Mouse (Mus musculus) C2C12 (cell line): ENCODE measurements around the gene Teddm2. TPM values are rescaled to one million over a fixed set of nuclear protein-coding genes. Genes with fewer than 3 reads are reported as not detected.

Experiments
- H3K27me3 ChIP-seq: one replicate; pipeline ENCODE4 v1.6.1; 2011; ENCODE audit not compliant: control insufficient read depth, insufficient read depth, insufficient read length
- H3K36me3 ChIP-seq: one replicate; pipeline ENCODE4 v1.6.1; 2011; ENCODE audit not compliant: control insufficient read depth, insufficient read depth
- H3K4me3 ChIP-seq: one replicate; pipeline ENCODE4 v1.5.1; 2011; ENCODE audit warnings: mild to moderate bottlenecking, control low read depth; ENCODE audit not compliant: poor library complexity, insufficient read depth, severe bottlenecking
- H3K79me2 ChIP-seq: one replicate; pipeline ENCODE4 v1.6.1; 2011; ENCODE audit not compliant: control insufficient read depth, insufficient read depth
- H3K79me3 ChIP-seq: one replicate; pipeline ENCODE4 v1.6.1; 2011; ENCODE audit warnings: low read depth, control low read depth
- H3ac ChIP-seq: one replicate; pipeline ENCODE3; 2011; ENCODE audit warnings: low read depth; ENCODE audit not compliant: control insufficient read depth, insufficient read length
- CEBPB ChIP-seq: IDR thresholded peaks from one replicate; pipeline ENCODE4 v1.6.1; 2011; ENCODE audit warnings: low read depth, mild to moderate bottlenecking, control low read depth, moderate library complexity
- CTCF ChIP-seq: IDR thresholded peaks from one replicate; pipeline ENCODE4 v1.5.1; 2011; ENCODE audit not compliant: control insufficient read depth, insufficient read depth, insufficient read length
- FOSL1 ChIP-seq: IDR thresholded peaks from one replicate; pipeline ENCODE4 v1.8.0; 2011; ENCODE audit warnings: mild to moderate bottlenecking, low read length; ENCODE audit not compliant: poor library complexity, insufficient read depth, severe bottlenecking
- MAX ChIP-seq: IDR thresholded peaks from one replicate; pipeline ENCODE4 v1.6.1; 2011; ENCODE audit warnings: mild to moderate bottlenecking, control low read depth
- MYOD1 ChIP-seq: IDR thresholded peaks from one replicate; pipeline ENCODE4 v1.6.1; 2011; ENCODE audit warnings: low read depth; ENCODE audit not compliant: control insufficient read depth, insufficient read length
- MYOG ChIP-seq: IDR thresholded peaks from one replicate; pipeline ENCODE4 v1.6.1; 2011; ENCODE audit not compliant: control insufficient read depth, insufficient read length; ENCODE audit errors: extremely low read depth
- USF1 ChIP-seq: IDR thresholded peaks from one replicate; pipeline ENCODE4 v1.6.1; 2011; ENCODE audit warnings: low read depth, mild to moderate bottlenecking, control low read depth, moderate library complexity
- polyA plus RNA-seq: library from polyadenylated mRNA; unstranded; fragments of >200 nt; fragmentation: generic; extraction: Trizol; gene quantifications from one replicate; pipeline ENCODE4 v1.2.1, GENCODE M21; 2012; ENCODE audit warnings: missing spikeins

The Teddm2 gene
- polyA plus RNA-seq, 1 experiment = 0.06 TPM

DNA sequence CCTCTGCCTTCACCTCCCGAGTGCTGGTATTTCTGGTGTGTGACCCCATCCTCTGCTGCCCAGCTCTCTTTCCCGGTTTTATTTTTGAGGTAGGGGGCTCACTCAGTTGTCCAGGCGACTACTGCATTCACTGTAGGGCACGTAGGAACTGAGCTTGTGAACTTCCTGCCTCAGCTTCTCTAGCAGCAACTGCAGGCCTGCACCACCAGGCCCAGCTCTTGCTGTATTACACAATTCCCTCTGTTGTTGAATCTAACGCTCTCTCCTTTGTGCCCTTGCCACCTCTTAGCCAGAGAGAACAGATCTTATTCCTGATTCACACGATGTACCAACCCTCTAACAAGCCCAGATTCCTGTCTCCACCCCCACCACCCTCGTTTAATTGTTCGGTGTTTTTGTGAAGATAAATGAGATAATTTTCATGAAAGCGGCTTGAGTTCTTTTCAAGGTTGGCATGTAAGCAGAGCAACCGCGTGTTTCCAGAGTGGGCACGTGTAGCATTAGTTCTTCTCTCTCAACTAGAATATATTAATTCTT, 35.9 kb upstream of the Teddm2 start:
- Histone ChIP-seq H3K36me3 (no peaks in the 10 kb centered on the region), H3K27me3 (no peaks in the 10 kb centered on the region), H3ac (no peak overlapping the region), H3K79me3 (no peaks in the 10 kb centered on the region), H3K79me2 (no peaks in the 10 kb centered on the region), H3K4me3 (no peak overlapping the region)
- TF ChIP-seq CTCF (no peak), MYOG (no peak), MAX (no peak), CEBPB (no peak), USF1 (no peak), FOSL1 (no peak), MYOD1 (no peak)

DNA sequence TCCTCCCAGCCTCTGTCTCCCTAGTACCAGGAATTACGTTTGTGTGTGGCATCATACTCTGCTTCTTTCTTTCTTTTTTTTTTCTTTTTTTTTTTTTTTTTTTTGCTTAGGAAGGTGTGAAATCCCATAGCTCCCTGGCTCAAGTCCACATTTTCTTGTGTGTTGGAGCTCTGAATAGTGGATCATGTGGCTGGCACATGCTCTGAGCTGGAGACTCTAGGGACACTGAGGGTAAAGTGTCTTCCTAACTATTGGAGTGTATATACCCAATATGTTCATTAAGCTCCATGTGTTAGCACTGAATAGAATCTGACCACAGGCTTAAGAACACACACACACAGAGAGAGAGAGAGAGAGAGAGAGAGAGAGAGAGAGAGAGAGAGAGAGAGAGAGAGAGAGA, 33.7 kb upstream of the Teddm2 start:
- no peaks in the 10 kb centered on the region for H3K36me3 ChIP-seq
- no peak overlapping the region for H3K4me3 ChIP-seq
- H3K79me3 ChIP-seq = no peaks in the 10 kb centered on the region
- H3K79me2 ChIP-seq = no peaks in the 10 kb centered on the region
- no peak for TF ChIP-seq MAX
- TF ChIP-seq USF1 = no peak
- TF ChIP-seq CTCF = no peak
- TF ChIP-seq CEBPB = no peak
- no peak for TF ChIP-seq FOSL1
- no peak for TF ChIP-seq MYOG
- TF ChIP-seq MYOD1 = no peak
- no peak overlapping the region for H3ac ChIP-seq
- no peaks in the 10 kb centered on the region for H3K27me3 ChIP-seq

DNA sequence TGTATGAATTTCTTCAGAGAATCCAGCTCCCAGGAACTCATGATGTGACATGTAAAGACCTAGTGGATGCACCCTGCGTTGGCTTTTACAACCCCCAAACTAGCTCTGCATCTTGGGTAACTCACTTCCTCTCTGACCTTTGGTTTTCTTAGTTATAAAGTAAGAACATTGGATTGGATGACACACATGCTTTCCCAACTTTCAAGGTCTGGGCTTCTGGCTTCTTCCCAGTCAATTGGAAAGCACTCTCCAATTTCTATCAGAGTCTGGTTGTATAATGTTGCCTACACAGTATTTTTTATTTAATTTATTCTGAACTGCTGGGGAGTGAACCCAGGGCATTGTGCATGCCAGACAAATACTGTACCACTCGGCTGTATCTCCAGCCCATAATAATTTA, 30.4 kb upstream of the Teddm2 start:
- Histone ChIP-seq H3K79me3 (no peaks in the 10 kb centered on the region), H3K27me3 (no peaks in the 10 kb centered on the region), H3ac (no peak overlapping the region), H3K79me2 (no peaks in the 10 kb centered on the region), H3K36me3 (no peaks in the 10 kb centered on the region), H3K4me3 (no peak overlapping the region)
- no peak for TF ChIP-seq USF1
- no peak for TF ChIP-seq CEBPB
- no peak for TF ChIP-seq MYOD1
- TF ChIP-seq FOSL1 = no peak
- TF ChIP-seq MAX = no peak
- TF ChIP-seq CTCF = no peak
- TF ChIP-seq MYOG = no peak

DNA sequence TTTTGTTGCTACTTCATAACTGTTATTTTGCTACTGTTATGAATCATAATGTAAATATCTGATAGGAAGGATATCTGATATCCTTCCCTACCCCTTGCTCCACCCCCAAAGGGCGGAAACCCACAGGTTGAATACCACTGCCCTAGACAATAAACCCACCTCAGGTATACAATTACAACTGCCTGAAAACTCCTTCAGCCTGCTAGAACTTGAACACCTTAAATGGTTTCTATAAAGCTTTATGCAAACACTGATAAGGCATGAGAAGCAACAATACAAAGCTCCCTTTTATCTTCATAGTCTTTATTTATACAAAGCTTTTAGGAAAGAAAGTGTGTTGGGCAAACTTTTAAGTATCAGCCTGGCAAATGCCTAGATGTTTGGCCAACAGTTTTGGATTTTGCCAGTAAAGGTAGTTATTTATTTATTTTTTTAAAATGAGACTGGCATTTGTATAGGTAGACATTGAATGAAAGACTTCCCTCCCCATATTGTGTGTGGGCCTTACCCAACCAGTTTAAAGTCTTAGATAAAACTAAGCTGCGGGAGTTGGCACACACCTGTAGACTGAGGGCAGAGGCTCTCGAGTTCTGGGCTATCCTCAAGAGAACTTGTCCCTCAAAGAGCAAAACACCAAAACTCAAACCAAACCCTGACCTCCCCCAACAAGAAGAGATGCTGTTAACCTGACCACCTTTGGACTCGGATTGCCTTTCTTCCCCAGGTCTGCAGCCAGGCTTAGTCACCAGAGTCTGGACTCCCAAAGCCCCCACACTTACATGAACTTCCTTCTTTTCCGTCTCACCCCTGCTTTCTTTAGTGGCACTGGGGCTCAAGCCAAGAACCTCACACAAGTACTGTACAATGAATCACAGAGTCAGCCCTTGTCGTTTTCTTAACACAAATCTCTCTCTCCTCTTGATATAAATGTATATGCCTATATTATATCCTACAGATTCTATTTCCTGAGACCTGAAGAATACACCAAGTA, 24.7 kb upstream of the Teddm2 start:
- H3K36me3 ChIP-seq = no peaks in the 10 kb centered on the region
- no peak overlapping the region for H3ac ChIP-seq
- H3K4me3 ChIP-seq = no peak overlapping the region
- H3K27me3 ChIP-seq = no peaks in the 10 kb centered on the region
- no peaks in the 10 kb centered on the region for H3K79me3 ChIP-seq
- TF ChIP-seq CTCF = no peak
- no peak for TF ChIP-seq USF1
- no peak for TF ChIP-seq FOSL1
- no peak for TF ChIP-seq MYOD1
- no peak for TF ChIP-seq MYOG
- no peak for TF ChIP-seq MAX
- no peak for TF ChIP-seq CEBPB
- H3K79me2 ChIP-seq = no peaks in the 10 kb centered on the region

DNA sequence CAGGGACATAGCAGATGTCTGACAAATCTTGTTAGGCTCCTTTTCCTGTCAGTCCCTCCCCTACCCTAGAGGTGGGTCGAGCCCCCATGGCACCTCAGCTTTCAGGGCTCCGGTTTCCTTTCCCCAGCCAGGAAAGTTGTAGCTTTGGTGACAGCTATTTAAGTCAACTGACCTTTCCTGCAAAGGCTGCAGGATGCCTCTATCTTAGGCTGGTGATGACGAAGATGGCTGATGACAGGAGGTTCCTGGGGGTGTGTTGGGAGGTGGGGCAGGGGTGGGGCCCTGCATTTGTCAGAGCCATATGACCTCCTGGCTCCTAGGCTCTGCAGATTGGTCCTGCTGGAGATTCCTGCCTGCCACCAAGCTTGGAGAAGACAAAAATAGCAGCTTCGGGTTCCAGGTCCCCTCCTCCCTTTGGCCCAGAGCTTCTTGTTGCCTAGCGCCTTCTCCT, 22.6 kb upstream of the Teddm2 start:
- no peak overlapping the region for H3K4me3 ChIP-seq
- no peaks in the 10 kb centered on the region for H3K27me3 ChIP-seq
- H3K79me2 ChIP-seq = no peaks in the 10 kb centered on the region
- H3K79me3 ChIP-seq = no peaks in the 10 kb centered on the region
- TF ChIP-seq MYOD1 = no peak
- H3ac ChIP-seq = no peak overlapping the region
- H3K36me3 ChIP-seq = no peaks in the 10 kb centered on the region

DNA sequence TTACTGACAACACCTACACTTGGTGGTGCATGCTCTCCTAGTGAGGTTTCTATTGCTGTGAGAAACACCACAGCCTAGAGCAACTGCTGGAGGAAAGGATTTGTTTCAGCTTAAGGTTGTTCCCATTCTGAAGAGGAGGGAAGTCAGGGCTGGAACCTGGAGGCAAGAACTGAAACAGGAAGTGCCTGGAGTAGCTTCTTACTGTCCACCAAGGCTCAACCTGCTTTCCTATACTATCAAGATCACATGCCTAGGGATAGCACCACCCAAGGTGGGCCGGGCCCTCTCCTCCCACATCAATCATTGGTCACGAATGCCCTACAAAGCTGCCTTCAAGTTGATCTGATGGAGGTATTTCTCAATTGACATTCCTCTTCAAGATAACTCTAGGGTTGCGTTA, 21.6 kb upstream of the Teddm2 start:
- H3K27me3 ChIP-seq = no peaks in the 10 kb centered on the region
- H3K4me3 ChIP-seq = no peak overlapping the region
- no peak overlapping the region for H3ac ChIP-seq
- no peaks in the 10 kb centered on the region for H3K36me3 ChIP-seq
- no peak for TF ChIP-seq USF1
- TF ChIP-seq MYOG = no peak
- no peaks in the 10 kb centered on the region for H3K79me3 ChIP-seq
- H3K79me2 ChIP-seq = no peaks in the 10 kb centered on the region
